Mouse (Mus musculus) ES-E14 (cell line): Measurements from ENCODE around the gene Pea15a. TPM values are rescaled to one million over a fixed set of nuclear protein-coding genes. Genes with fewer than 3 reads are reported as not detected.

ENCODE experiments used
- DNase-seq: peaks from one replicate; pipeline ENCODE4 v3.0.0-alpha.2; 2013; ENCODE audit warnings: low read depth, low spot score
- H3K27ac ChIP-seq: 2 replicates; pipeline ENCODE4 v1.5.1; 2012; ENCODE audit warnings: low read depth, mild to moderate bottlenecking, low read length, moderate library complexity, mixed read lengths; ENCODE audit not compliant: poor library complexity, insufficient read depth, severe bottlenecking
- H3K36me3 ChIP-seq: 2 replicates; pipeline ENCODE4 v1.6.1; 2012; ENCODE audit warnings: mild to moderate bottlenecking, low read length, moderate library complexity, mixed read lengths; ENCODE audit not compliant: control insufficient read depth, poor library complexity, insufficient read depth, severe bottlenecking
- H3K4me1 ChIP-seq, 2 experiments: fragments of 150-350 bp in 1 of 2; sonication (generic) in 1 of 2; 2 replicates each; pipeline ENCODE4 v1.6.1; 2012; ENCODE audit warnings: low read length in 2 of 2, mild to moderate bottlenecking in 1 of 2, mixed read lengths in 1 of 2; ENCODE audit not compliant: control insufficient read depth in 2 of 2, insufficient read depth in 2 of 2, poor library complexity in 1 of 2
- H3K4me3 ChIP-seq, 2 experiments: fragments of 150-350 bp in 1 of 2; sonication (generic) in 1 of 2; 2 replicates each; pipeline ENCODE4 v1.5.1; 2012; ENCODE audit warnings: low read length in 2 of 2, low read depth in 1 of 2, mild to moderate bottlenecking in 1 of 2, mixed read lengths in 1 of 2; ENCODE audit not compliant: insufficient read depth in 1 of 2, poor library complexity in 1 of 2, severe bottlenecking in 1 of 2
- H3K9ac ChIP-seq: 2 replicates; pipeline ENCODE4 v1.6.1; 2012; ENCODE audit warnings: low read depth, mild to moderate bottlenecking, low read length, mixed read lengths; ENCODE audit not compliant: poor library complexity, insufficient read depth, severe bottlenecking
- H3K9me3 ChIP-seq: fragments of 150-350 bp; sonication (generic); 2 replicates; pipeline ENCODE4 v1.6.1; 2012; ENCODE audit warnings: low read depth, mild to moderate bottlenecking, low read length; ENCODE audit not compliant: control insufficient read depth, insufficient read depth
- CHD2 ChIP-seq: IDR thresholded peaks from 2 replicates; pipeline ENCODE4 v1.6.1; 2014; ENCODE audit warnings: mild to moderate bottlenecking, low read depth, low read length, inconsistent platforms
- HCFC1 ChIP-seq: IDR thresholded peaks from 2 replicates; pipeline ENCODE4 v1.6.1; 2012; ENCODE audit warnings: low read length, inconsistent platforms, borderline replicate concordance; ENCODE audit not compliant: insufficient read depth
- MAFK ChIP-seq: IDR thresholded peaks from 2 replicates; pipeline ENCODE4 v1.6.1; 2014; ENCODE audit warnings: mild to moderate bottlenecking, low read depth, low read length, inconsistent platforms; ENCODE audit not compliant: insufficient read depth
- ZC3H11A ChIP-seq: IDR thresholded peaks from 2 replicates; pipeline ENCODE4 v1.6.1; 2012; ENCODE audit warnings: low read depth, mild to moderate bottlenecking, inconsistent platforms, low read length, borderline replicate concordance
- ZNF384 ChIP-seq: IDR thresholded peaks from 2 replicates; pipeline ENCODE4 v1.6.1; 2012; ENCODE audit warnings: low read depth, low read length, inconsistent platforms
- in situ Hi-C, 2 experiments: fragments of 600-800 bp; cut with MboI; formaldehyde crosslinking; loops; one replicate each; pipeline ENCODE4 v1.15.1; 2025; ENCODE audit warnings: low sequenced_read_pairs in 2 of 2, inconsistent platforms in 1 of 2; ENCODE audit not compliant: unreplicated experiment in 2 of 2
- total RNA-seq: library from RNA; depleted of rRNA; stranded (reverse); fragments of 300-350 nt; gene quantifications from 2 replicates; pipeline ENCODE4 v1.2.3, GENCODE M21; 2012

The Pea15a gene
- total RNA-seq, 1 experiment, result 21.3 TPM

- DNase-seq, result no peak
- Histone ChIP-seq H3K27ac (no peak overlapping the region), H3K4me3 (no peak overlapping the region), H3K36me3 (no peaks in the 10 kb centered on the region), H3K4me1 (peaks cover 5 to 13% of the 10 kb centered on the region in 2 experiments; a peak in 2 of 4 replicates), H3K9ac (no peak overlapping the region), H3K9me3 (no peaks in the 10 kb centered on the region)
- in situ Hi-C loops, result no loop called here
- TF ChIP-seq ZC3H11A (no peak), CHD2 (no peak), MAFK (no peak), HCFC1 (no peak), ZNF384 (no peak)
Observed at GRCm38 (mm10) chr1:172221297-172222063, 14.9 kb upstream of the Pea15a start.

DNA sequence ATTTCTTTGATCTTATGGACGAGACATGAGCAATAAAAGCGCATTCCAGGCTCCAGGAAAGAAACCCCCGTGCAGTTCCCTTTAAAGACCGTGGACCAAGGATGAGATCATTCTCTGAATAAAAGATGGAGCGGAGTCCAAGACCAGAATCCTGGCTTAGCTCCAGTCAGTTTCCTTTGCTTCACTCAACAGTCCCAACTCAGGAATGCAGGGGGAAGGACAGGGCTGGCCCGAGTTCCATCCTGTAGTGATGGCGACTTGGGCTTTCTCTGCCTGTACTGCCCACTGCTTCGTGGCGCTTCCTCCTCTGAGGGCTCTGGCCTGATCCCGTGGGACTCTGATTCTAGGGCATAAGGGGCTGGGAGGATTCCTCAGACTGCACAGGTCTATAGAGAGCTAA lies 13.8 kb upstream of the Pea15a start:
- Histone ChIP-seq H3K4me3 (no peak overlapping the region), H3K9me3 (no peaks in the 10 kb centered on the region), H3K27ac (no peak overlapping the region), H3K9ac (no peak overlapping the region), H3K36me3 (no peaks in the 10 kb centered on the region), H3K4me1 (peaks cover 5 to 13% of the 10 kb centered on the region in 2 experiments; a peak in 2 of 4 replicates)
- in situ Hi-C loops, result no loop called here
- DNase-seq, result no peak
- TF ChIP-seq HCFC1 (no peak), ZNF384 (no peak), ZC3H11A (no peak), MAFK (no peak), CHD2 (no peak)

DNA sequence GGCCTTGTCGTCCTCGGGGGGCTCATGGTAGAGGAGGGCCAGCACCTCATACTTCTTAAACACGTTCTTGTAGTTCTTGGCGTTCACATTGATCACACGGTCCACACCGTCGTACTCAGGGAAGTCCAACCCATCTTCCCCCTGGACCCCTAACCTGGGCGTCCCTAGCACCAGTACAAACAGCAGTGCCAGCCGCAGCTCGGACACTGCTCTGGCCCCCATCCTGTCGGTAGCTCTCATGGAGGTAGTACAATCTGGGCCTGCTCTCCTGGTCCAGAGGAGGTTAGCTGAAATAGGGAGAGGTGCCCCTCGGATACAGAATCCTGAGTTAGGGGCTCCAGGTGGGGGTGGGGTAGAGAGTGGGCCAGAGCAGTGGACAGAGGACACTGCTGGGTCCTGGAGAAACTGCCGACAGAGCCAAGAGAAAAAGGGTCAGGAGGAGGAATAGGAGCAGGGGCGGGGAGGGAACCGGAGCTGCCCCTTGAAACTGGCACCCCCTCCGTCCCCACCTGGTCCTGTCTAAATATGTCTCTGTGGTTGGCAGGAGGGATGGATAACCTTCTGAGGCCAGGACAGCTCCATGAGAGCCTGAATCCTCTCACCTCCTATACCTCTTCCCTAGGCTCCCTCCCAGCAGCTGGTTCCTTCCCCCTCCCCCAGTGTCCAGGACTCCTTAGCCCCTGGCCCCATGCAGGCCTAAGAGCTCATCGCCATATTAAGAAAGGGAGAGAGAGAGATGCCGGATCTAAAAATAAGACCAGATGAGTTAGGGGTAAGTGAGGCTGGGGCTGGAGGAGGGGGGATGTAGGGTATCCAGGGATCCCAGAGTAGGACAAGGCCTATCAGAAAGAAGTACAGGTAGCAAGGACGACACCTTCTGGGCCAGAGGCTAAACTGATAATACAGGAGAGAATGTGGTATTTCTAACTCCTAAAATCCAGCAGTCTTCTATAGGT lies 13.1 kb upstream of the Pea15a start, which contains the start of gene Casq1:
TSS of gene Casq1 (minus strand) at position 418 of the 956 bp plus-strand sequence.
- no peak within 1 kb of the TSS for H3K9ac ChIP-seq
- H3K27ac ChIP-seq, result no peak within 1 kb of the TSS
- H3K9me3 ChIP-seq, result no peaks in the 10 kb centered on the region
- no peaks in the 10 kb centered on the region for H3K36me3 ChIP-seq
- no peak within 1 kb of the TSS for H3K4me3 ChIP-seq
- in situ Hi-C loops, result no loop called here
- peaks cover 5 to 13% of the 10 kb centered on the region in 2 experiments; a peak in 2 of 4 replicates for H3K4me1 ChIP-seq
- no peak for DNase-seq
- no peak for TF ChIP-seq CHD2
- no peak for TF ChIP-seq MAFK
- no peak for TF ChIP-seq HCFC1
- TF ChIP-seq ZNF384, result no peak

GRCm38 (mm10) chr1:172218164-172218910 lies 11.7 kb upstream of the Pea15a start:
- no peak for TF ChIP-seq MAFK
- no peak for TF ChIP-seq ZC3H11A
- no peak for TF ChIP-seq CHD2
- TF ChIP-seq ZNF384, result no peak
- no peak overlapping the region for H3K9ac ChIP-seq
- no peak overlapping the region; a peak in 1 of 4 replicates for H3K4me3 ChIP-seq
- peaks cover 5 to 17% of the 10 kb centered on the region in 2 experiments; a peak in 3 of 4 replicates for H3K4me1 ChIP-seq
- DNase-seq, result no peak
- no peaks in the 10 kb centered on the region for H3K9me3 ChIP-seq
- in situ Hi-C loops, result no loop called here
- H3K36me3 ChIP-seq, result no peaks in the 10 kb centered on the region
- no peak overlapping the region for H3K27ac ChIP-seq
